Mouse (Mus musculus) spleen, adult 12 weeks (tissue): Measurements from ENCODE around the gene Gapt.
"Not testable (repeated sequence)": the region's sequence is repeated elsewhere in the genome, so short reads cannot be mapped to it uniquely, and the experiment has no call there.

ENCODE experiments used
- DNase-seq: peaks from one replicate; pipeline ENCODE4 v3.0.0; 2022; ENCODE audit warnings: low spot score

The Gapt gene

DNA sequence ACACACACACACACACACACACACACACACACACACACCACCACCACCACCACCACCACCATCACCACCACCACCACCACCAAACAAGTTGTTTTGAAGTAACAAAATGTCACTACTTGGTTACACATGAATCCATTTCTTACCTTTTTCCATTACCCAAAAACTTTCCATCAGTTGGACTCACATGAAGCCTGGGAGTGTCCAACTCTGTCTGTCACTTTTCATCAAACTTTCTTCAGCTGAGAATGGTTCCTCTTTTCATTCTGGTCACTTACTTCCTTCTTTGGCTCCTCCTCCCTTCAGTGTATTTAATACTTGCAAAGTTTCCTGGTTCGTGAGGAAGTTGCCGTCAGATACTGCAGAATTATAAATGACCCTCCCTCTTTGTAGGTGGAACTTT lies at the start of gene Gapt:
Gapt (minus strand) TSS at position 259 of the 400 bp plus-strand sequence.
- no peak for DNase-seq

DNA sequence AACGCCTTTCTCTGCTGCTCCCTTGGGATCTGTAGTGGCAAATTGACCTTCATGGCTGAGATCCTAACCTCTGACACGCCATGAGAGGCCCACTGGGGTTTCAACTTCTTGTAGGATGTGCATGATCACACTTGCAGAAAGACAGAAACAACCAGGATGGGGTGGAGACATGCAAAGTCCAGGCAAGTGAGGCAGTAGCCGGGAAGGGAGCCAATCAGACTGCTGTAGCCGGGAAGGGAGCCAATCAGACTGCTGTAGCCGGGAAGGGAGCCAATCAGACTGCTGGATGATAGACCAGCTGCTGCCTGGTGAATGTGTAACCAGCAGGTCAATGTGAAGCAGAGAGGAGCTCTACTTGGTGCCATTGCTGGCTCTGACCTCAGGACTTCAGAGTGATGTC lies 49.2 kb upstream of the Gapt start:
- DNase-seq, result no peak

DNA sequence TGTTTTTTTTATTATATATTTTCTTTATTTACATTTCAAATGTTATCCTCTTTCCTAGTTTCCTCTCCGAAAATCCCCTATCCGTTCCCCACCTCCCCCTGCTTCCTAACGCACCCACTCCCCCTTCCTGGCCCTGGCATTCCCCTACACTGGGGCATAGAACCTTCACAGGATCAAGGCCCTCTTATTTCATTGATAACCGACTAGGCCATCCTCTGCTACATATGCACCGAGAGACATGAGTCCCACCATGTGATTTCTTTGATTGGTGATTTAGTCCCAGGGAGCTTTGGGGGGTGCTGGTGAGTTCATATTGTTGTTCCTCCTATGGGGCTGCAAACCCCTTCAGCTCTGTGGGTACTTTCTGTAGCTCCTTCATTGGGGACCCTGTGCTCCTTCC lies 47.7 kb upstream of the Gapt start:
- DNase-seq, result not testable (repeated sequence)

DNA sequence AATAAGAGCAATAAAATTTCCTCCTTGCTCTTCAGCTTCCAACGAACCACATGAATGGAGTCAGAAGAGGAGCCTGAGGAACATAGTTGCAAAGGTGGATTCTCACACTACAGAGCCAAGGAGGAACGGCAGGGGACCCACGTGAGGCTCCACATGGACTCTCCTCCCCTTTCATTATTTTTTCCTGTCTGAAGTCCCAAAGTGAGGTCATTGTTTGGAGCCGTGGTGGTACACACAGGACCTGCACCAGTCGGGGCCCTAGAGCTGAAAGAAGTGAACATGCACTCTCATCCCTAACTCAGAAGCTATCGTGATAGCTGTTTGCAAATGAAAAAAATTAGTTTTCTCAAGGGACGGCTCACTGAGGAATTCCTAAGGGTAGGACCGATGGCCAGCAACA lies 47.1 kb upstream of the Gapt start:
- no peak for DNase-seq

DNA sequence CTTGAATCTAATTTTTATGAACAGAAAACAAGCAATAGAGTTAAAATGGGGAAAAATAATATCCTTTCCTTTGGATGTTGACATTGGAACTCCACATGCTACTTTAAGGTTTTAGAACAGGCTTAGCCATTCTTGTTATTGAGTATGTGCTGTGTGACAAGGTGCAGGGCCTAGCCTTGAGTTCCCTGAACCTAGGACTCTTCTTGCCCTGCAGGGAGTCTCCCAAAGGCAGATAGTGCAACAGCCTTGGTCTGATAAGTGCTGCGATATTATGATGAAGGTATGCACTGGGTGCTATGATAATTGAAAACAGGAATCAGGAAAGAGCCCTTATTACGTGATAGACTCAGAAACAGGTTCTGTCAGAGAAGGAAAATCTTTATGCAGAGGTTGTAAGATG lies 44.9 kb upstream of the Gapt start:
- no peak for DNase-seq

DNA sequence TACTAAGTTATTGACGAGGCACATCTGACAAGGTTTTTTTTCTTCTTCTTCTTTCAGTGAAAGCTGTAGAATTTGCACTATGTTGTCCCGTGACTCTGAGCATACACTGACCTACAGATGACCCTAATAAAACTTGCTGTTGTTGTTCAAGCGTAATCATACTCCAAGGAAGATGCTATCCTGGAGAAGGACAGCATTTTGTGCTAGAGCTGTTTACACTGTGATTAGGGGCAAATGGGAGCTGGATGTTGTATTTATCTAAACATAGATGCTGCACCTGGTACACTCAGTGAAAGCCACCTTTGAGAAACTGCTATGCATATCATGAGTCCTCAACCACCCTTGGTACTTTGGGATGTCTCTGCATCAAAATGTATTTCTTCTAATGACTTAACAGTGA lies 44.4 kb upstream of the Gapt start:
- DNase-seq, result no peak

DNA sequence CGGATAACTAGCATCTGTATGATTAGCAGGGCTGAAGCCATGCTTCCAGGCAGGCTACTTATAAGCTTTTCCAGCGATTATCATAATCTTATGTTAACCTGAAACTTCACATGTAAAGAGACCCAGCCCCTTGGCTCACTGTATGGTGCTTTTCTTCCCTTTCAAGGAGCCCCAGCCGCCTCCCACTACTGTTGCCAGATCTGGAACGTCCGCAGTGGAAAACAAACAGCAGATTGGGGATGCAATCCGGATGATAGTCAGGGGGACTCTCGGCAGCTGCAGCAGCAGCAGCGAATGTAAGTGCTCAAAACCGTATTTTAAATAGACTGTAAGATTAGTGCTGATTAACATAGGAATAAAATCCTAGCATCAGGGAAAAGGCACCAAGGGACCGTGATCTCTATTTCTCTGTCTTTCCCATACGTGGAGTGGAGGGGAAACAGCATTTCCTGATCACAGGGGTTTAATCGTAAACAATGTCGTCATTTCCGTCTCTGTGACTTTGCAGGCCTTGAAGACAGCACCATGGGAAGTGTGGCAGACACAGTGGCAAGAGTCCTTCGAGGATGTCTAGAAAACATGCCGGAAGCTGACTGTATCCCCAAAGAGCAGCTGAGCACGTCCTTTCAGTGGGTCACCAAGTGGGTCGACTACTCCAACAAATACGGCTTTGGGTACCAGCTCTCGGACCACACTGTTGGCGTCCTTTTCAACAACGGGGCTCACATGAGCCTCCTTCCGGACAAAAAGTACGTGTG lies 41.7 kb upstream of the Gapt start:
- DNase-seq, result no peak

DNA sequence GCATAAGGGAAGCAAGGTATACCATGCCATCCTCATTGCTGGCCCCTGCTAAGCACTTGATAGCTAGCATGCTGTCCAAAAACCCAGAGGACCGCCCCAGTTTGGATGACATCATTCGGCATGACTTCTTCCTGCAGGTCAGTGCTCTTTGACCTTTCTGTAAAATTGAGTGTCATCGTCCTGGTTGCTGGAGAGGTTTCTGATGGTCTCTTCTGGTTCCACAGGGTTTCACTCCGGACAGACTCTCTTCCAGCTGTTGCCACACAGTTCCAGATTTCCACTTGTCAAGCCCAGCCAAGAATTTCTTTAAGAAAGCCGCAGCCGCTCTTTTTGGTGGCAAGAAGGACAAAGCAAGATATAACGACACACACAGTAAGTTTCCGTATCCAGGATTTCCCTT lies 40.8 kb upstream of the Gapt start:
- no peak for DNase-seq

DNA sequence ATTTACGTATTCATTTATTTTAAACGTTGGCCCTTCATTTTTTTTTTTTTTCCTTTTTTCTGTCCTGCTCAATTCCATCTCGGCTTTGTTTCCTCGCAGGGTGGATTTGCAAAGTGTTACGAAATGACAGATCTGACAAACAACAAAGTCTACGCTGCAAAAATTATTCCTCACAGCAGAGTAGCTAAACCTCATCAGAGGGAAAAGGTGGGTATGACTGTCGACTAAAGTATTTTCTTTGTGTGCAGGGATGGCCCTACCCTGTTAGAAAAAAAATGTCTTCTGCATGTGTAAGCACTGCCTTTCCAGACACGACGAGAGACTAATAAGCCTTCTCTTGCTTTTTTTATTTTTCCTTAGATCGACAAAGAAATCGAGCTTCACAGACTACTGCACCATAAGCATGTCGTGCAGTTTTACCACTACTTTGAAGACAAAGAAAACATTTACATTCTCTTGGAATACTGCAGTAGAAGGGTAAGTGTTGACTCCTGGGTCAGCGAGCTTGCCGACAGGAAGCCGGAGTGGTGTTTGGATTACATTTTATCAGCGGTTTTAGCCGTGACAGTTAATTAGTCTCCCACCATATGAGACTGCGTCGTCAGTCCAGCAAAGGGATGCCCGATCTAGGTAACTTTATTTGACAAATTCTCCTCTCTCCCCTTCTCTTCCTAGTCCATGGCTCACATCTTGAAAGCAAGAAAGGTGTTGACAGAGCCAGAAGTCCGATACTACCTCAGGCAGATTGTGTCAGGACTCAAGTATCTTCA lies 39.1 kb upstream of the Gapt start:
- no peak for DNase-seq

DNA sequence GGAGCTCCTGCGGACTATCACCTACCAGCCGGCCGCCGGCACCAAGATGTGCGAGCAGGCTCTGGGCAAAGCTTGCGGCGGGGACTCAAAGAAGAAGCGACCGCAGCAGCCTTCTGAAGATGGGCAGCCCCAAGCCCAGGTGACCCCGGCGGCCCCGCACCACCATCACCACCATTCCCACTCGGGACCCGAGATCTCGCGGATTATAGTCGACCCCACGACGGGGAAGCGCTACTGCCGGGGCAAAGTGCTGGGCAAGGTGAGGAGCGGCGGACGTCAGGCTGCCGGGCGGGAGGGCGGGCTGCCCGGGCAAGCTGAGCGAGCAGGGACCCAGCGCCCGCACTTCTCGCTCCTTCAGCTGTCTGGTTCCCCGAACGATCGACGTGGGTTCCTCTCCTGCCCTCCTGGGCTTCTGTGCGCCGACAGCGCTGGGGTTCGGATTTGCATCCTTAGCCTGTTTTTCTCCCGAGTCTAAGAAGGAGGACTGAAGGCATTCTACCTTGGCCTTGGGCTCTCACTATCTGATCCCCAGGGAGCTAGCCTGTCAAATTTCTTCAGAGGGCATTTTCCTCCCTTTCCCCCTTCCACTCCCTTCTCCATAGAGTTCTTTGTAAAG lies 38.3 kb upstream of the Gapt start:
- DNase-seq, result no peak

DNA sequence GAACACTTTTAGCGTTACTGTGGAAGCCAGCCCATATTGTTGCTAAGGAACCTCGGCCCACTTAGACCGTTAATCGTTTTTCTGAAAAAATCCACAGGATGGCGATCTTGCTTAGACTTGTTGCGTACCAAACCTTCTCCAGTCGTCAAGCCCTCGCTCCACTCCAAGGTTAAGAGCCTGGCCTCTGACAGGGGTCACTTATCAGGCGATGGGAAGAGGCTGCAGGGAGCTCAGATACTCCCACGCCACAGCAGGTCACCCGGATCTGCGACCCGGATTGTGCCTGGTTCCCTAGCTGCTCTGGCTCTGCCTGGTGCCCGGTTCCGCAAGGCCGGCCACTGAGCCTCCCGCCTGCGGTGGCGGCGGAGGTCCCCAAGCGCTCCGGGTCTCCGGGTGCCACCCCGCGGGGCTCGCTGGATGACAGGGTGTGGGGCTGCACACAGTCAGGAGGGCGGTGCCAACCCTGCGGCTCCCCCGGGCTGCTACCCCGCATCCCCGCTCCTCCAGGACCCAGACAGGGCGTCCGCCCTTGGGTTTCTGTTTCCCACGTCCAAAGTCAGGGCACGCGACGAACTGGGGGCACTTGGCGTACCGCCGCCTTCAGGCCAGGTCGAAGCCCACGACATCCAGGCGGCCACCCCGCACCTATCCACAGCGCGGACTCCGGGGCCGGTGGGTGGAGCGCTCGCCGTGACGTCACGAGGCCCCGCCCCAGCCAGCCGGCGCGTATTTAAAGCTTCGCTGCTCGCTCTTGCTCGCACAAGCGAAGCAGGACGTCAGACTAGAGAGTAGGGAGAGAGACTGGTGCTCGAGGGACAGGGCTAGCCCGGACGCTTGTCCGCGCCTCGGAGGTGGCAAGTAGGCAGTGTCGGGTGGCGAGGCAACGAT lies 37.5 kb upstream of the Gapt start, which contains the start of gene Plk2:
Plk2 (plus strand) TSS at position 756 of the 888 bp plus-strand sequence.
- DNase-seq, result peak; percentile 80

DNA sequence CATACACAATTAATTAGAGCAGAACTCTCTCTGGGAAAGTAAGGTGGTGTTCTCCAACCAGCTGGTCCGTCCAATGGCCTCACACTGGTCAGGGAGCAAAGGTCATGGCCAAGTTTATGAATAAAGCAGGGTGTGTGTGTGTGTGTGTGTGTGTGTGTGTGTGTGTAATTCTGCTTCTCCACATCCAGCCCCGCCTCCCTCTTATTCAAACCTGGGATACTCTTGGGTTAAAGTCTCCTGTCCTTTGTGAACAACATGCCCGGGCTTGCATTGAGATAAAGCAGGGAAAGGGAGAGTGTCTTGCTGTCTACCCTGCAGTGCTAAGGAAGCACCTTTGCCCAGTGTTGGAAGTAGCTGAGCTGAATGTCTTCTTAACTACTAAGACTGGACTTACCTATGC lies 35.6 kb upstream of the Gapt start:
- DNase-seq, result no peak

DNA sequence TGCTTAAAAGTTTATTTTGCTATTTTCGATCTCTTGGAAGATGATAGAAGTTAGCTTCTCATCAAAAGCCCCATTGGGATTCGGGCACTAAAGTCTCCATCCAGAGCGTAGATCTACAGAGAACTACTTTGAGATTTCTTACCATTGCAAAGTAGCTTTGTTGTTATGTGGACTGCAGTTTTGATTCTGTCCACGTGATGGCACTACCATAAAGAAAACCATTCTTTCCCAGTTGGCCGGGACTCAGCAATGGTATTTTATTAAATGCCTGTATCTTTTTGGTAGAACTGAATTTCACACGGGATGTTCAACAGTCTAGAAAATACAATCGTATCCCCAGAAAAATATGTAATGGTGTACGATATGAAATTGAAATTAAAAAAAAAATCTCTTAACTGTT lies 35.2 kb upstream of the Gapt start:
- no peak for DNase-seq

DNA sequence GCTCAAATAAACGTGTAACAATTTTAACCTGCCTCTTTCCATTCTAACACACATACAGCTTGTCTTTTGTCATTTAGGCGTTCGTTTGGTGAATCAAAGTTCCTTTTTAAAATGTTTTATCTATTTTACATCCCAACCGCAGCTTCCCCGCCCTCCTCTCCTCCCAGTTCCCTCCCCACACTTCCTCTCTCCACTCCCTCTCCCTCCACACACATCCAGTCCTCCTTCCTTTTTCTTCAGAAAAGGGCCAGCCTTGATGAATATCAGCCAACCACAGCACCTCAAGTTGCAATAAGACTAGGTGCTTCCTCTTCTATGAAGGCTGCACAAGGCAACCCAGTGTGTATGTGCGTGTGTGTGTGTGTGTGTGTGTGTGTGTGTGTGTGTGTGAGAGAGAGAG lies 27.5 kb upstream of the Gapt start:
- no peak for DNase-seq

DNA sequence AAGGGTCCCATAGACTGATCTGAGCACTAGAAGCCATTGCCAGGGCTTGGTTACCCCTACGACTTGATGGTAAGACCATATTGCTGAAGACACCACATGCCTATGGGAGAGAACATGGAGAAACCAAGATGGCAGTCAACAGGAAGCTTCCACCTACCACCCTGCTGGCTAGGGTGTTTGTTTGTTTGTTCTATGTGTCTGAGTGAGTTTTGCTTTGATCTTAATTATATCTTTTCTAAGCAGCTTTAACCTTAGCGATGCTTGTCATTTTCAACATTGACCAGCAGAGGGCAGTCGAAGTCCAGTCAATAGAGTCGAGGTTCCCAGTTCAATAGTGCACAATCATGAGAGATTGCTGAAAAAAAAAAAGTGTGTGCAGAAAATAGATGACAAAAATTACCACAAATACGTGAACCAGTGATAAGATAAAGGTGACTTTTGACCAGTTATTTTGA lies 25.5 kb upstream of the Gapt start:
- no peak for DNase-seq

DNA sequence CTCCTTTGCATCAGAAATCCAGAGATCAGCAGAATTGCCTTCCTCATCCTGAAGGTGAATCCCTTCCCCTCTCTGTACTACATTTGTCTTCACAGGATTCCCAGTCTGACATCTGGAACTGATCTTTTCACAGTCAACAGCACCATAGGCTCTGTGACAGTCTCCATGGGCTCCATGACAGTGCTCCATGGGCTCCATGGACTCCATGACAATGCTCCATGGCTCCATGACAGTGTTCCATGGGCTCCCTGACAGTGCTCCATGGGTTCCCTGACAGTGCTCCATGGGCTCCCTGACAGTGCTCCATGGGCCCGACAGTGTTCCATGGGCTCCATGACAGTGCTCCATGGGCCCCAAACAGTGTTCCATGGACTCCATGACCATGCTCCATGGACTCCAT lies 12.7 kb upstream of the Gapt start:
- DNase-seq, result no peak

DNA sequence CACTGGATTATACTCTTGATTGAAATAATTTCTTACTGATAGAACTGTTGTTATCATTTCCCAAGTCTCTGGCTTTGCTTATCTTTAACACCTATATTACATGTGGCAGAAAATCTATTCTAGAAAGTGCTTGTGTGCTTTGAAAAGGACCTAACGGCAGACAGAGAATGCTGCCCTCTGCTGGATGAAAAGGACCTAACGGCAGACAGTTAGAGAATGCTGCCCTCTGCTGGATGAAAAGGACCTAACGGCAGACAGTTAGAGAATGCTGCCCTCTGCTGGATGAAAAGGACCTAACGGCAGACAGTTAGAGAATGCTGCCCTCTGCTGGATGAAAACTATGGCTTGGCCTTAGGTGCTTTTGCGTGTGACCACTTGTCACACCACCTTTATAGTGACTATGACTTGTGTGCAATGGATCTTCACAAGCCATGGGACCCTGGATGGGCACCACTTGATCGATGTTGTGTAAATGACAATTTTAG lies 11.6 kb upstream of the Gapt start:
- peak; percentile 37 for DNase-seq

DNA sequence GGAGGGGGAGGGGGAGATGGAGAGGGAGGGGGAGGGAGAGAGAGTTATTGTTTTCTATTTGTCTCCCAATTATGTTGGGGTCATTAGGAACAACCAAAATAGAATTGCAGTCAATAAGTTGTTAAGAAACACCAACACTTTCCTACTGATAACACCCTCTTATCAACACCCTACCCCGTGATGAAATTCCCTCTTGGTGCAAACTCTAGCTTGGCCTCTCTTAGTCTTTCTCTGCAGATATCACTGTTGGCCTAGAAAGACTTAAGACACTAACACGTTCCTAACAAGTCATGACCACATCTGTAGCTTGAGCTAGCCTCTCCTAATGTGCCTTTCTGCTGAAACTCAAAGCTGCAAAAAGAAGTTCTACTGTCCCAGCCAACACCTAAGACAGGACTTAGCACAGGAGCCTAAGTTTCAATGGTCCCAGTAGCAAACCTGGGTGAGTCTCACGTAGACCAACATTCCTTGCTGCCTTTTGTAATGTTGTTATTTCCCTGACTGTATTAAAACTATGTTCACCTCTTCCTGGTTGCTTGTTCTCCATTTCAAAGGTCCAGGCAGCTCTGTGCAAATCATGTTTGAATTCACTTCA lies 11.1 kb upstream of the Gapt start:
- no peak for DNase-seq

DNA sequence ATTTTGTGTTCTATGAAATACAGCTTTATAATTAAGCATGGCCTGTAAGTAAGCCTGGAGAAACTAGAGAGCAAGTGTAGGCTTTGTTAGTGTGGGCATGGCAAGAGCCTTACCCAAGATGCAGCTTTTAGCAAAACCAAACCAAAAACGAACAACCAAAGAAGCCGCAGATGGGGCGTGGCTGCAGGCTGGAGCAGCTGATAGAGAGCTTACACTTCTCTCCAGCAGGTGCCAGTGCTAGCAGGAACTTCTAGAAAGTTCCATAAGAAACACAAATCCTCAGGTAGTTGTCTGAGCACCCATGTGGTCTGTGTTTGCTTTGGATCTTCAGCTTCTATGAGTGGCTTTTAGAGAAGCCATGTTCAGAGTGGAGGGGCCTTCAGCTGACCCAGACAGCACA lies 9.5 kb upstream of the Gapt start:
- DNase-seq, result no peak

DNA sequence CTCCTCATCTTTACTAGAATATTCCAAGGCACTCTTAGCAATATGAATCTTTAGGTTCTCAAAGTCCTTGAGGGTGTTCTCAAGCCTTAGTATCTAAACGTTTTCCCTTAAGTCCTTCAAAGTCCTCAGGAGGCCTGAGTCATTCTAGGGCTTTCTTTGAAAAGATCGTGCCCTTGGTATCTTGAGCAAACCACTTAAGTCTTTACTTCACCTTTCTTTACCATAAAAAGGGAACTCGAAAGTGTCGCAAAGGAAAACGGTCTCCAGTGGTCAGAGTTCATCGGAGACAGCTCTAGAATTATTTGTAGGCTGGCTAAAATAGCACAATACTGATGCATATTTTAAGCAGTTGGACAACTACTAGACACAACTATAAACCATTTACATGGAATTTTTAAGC lies 6.7 kb upstream of the Gapt start:
- DNase-seq, result no peak

DNA sequence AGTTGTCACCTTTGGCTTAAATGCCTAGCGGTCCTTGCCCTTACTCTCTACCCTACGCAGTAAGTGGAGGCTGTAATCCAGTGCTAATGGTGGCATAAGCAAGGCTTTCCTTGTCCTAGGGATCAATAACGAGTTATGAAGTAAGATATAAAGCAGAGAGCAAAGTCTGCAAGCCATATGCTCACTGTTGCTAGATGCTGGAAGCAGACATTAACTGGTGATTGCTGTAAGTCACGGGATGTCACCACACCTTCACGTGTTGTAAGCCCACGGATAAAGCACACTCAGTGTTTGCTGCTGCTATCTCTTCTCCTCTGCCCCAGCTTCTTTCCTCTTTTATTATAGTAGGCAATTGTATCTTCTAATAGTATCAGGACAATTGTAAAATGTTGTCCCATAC lies 5.9 kb downstream of the Gapt start:
- no peak for DNase-seq

DNA sequence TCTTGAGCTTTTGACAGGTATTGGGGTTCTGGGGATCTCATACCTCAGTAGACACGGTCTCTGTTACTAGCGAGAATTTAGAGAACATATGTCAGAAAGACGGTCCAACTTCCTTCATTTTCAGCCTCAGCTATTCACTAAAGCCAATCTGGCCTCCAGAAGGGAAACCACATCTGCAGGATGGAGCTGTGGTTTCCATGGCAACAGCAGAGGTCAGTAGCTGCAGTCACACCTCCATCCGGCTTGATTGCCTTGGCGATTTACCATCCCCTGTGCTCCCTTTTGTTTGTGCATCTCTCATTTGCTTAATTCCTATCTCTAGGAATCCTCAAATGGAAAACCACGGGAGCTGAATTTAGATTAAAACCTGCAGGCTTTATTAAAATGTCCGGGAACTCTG lies 10.3 kb downstream of the Gapt start:
- DNase-seq, result no peak
